Mouse (Mus musculus): ENCODE results near the gene Sun1.

DNA sequence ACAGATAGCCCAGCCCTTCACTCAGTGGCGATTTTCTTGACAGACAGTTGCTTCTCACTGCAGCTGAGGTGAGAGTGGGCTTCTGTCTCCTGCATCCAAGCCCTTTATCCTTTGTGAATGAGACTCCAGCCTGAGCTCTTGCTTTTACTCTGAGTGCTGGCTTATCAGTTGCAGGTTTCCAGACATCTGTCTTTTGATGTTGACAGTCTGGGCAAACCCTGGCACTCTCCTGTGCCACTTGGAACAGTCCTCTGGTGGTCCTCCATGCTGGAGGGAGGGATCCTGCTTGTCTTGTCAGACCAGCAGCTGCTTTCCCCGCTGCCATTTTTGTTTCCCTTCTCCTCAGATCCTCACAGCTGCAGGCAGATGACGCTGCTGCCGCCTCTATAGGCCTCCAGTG, 28.5 kb upstream of the Sun1 start:
- TF ChIP-seq CTCF (IDR thresholded peaks at IDR 0.05 in 2 of 3, conservative IDR thresholded peaks at IDR 0.05 in 1 of 3; ENCODE audit: control insufficient read depth in 1 of 3, insufficient read depth in 1 of 3, low read depth in 2 of 3, low read length in 3 of 3, poor library complexity in 1 of 3, severe bottlenecking in 1 of 3), result no peak
- no peak for TF ChIP-seq MEF2A (IDR thresholded peaks at IDR 0.05; ENCODE audit: extremely low read depth, insufficient replicate concordance, low read depth, low read length, poor library complexity, severe bottlenecking)
- TF ChIP-seq ZKSCAN1 (IDR thresholded peaks at IDR 0.05; ENCODE audit: low read depth, low read length), result no peak
- TF ChIP-seq POLR2A (IDR thresholded peaks at IDR 0.05; ENCODE audit: control insufficient read depth in 1 of 2, insufficient read depth in 1 of 2, low read depth in 1 of 2, low read length in 2 of 2, poor library complexity in 1 of 2), result no peak
- TF ChIP-seq TCF12 (IDR thresholded peaks at IDR 0.05; ENCODE audit: low read depth, low read length), result no peak
- no peak for TF ChIP-seq EP300 (IDR thresholded peaks at IDR 0.05; ENCODE audit: low read depth in 1 of 2, low read length in 2 of 2)
- TF ChIP-seq HCFC1 (IDR thresholded peaks at IDR 0.05; ENCODE audit: low read depth, low read length), result no peak
- no peak for TF ChIP-seq USF1 (IDR thresholded peaks at IDR 0.05; ENCODE audit: low read depth, low read length)
- TF ChIP-seq JUND (IDR thresholded peaks at IDR 0.05; ENCODE audit: low read depth, low read length), result no peak
- no peak for TF ChIP-seq GABPA (IDR thresholded peaks at IDR 0.05; ENCODE audit: low read depth, low read length)
- no peak for TF ChIP-seq MYC (IDR thresholded peaks at IDR 0.05; ENCODE audit: low read depth, low read length)
- no peak for TF ChIP-seq ETS1 (IDR thresholded peaks at IDR 0.05; ENCODE audit: low read depth, low read length)
- TF ChIP-seq MXI1 (IDR thresholded peaks at IDR 0.05; ENCODE audit: low read depth, low read length), result no peak
- no peak for TF ChIP-seq MAZ (IDR thresholded peaks at IDR 0.05; ENCODE audit: low read depth, low read length)

All from MEL (cell line).